Mouse (Mus musculus): ENCODE measurements around the gene CT030661.1. TPM values are rescaled to one million over a fixed set of nuclear protein-coding genes. Genes with fewer than 3 reads are reported as not detected.
"Not testable (repeated sequence)": the region's sequence is repeated elsewhere in the genome, so short reads cannot be mapped to it uniquely, and the experiment has no call there.

The CT030661.1 gene
- total and polyA plus RNA-seq, 3 experiments: 8.0 to 23.5 (median 12.7) TPM

DNA sequence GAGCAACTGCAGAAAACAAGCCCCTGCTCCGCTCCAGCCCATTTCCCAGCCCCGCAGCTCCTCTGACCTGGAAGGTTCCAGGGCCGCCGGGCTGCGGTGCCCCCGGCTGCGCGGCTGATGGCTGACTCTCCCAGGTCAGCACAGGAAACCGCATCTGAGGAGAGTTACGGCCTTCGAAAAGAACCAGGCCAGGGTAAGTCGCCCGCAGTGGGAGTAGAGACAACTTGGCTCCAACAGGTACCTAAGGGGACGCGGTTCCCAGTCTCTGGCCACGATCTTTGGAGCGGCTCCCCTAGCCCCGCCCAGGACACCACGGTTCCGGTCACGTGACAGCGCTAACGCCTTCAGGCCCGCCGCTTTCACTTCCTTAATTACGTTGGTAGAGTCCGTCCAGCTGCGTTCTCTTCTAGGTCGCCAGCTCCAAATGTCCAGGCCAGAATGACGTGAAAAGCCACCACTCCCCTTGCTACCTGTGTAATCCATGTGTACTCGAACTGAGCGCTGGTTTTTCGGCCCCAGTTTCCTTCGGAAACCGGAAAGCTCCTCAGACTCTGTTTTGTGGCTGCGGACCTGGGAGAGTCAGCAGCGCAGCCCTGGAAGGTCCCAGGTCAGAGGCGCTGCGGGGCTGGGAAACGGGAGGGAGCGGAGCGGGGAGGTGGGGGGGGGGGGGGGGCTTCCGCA lies 46.6 kb upstream of the CT030661.1 start, which contains the start of the genes Zfp944 and Zfp758:
Zfp944 (minus strand) TSS at position 300 of the 681 bp plus-strand sequence.
Zfp758 (plus strand) TSS at position 353 of the 681 bp plus-strand sequence.
- peak within 1 kb of the TSS; percentile 67 for H3K9ac ChIP-seq (ENCODE audit: insufficient read depth, low read depth)
- H3K9me3 ChIP-seq (replicated peaks; ENCODE audit: low read length); dilution Hi-C loops (cut with MboI; ENCODE audit: extremely low pct_ligation_motif_present, extremely low pct_unique_long_range_greater_than_20kb, low sequenced_read_pairs); H3K27me3 ChIP-seq (replicated peaks); H3K79me2 ChIP-seq (replicated peaks; ENCODE audit: control insufficient read depth, extremely low read depth, insufficient read depth, poor library complexity, severe bottlenecking): not testable (repeated sequence)
- TF ChIP-seq USF2 (conservative IDR thresholded peaks at IDR 0.05; ENCODE audit: low read depth, low read length): peak; percentile 49
- TF ChIP-seq POLR2A (IDR thresholded peaks at IDR 0.05; ENCODE audit: low read depth, low read length): peak; percentile 67
- peak; percentile 44; the same call in 1 of the 2 replicates for TF ChIP-seq MAX (IDR thresholded peaks at IDR 0.05; ENCODE audit: low read length)
- TF ChIP-seq TBP (conservative IDR thresholded peaks at IDR 0.05; ENCODE audit: low read depth, low read length): 0 out of 2 replicates have a peak, but pooled peaks have one; percentile 19
- peak; percentile 37; the same call in 1 of the 2 replicates for TF ChIP-seq ELF1 (IDR thresholded peaks at IDR 0.05; ENCODE audit: low read depth, low read length)
- TF ChIP-seq USF1 (IDR thresholded peaks at IDR 0.05; ENCODE audit: low read depth, low read length): peak; percentile 47
- 0 out of 2 replicates have a peak, but pooled peaks have one; percentile 36 for TF ChIP-seq UBTF (IDR thresholded peaks at IDR 0.05; ENCODE audit: low read depth, low read length)
- peak; percentile 51; the same call in 1 of the 2 replicates for TF ChIP-seq BHLHE40 (IDR thresholded peaks at IDR 0.05; ENCODE audit: low read depth, low read length)
- 0 out of 2 replicates have a peak, but pooled peaks have one; percentile 35 for TF ChIP-seq MAZ (IDR thresholded peaks at IDR 0.05; ENCODE audit: low read depth, low read length)
- peak; percentile 64; the same call in 1 of the 2 replicates for TF ChIP-seq SIN3A (IDR thresholded peaks at IDR 0.05; ENCODE audit: low read length)
- peak; percentile 50; the same call in 1 of the 2 replicates for TF ChIP-seq TCF12 (IDR thresholded peaks at IDR 0.05; ENCODE audit: low read depth, low read length)
- TF ChIP-seq IRF4 (IDR thresholded peaks at IDR 0.05; ENCODE audit: low read depth, low read length): peak; percentile 41; the same call in 1 of the 2 replicates
- peak; percentile 50 for TF ChIP-seq NELFE (IDR thresholded peaks at IDR 0.05; ENCODE audit: low read depth, low read length)
- H3K36me3 ChIP-seq (replicated peaks in 1 of 2; ENCODE audit: control insufficient read depth in 1 of 2, insufficient read depth in 1 of 2, low read length in 1 of 2): peaks cover 3 to 10% of the 10 kb centered on the region in 2 experiments
- H3K27ac ChIP-seq (ENCODE audit: insufficient read depth, low read depth): 0 out of 2 replicates have a peak within 1 kb of the TSS, but pooled peaks have one; percentile 59
- H3K4me3 ChIP-seq (replicated peaks in 1 of 3; ENCODE audit: low read depth in 2 of 3, low read length in 2 of 3, poor library complexity in 1 of 3): peak within 1 kb of the TSS; percentile 51 to 76 (median 74)
- H3K4me2 ChIP-seq (ENCODE audit: insufficient read depth, low read depth, poor library complexity, severe bottlenecking): peak within 1 kb of the TSS; percentile 95
- peaks cover 2 to 16% of the 10 kb centered on the region in 2 experiments; a peak in 2 of 4 replicates for H3K4me1 ChIP-seq (ENCODE audit: control insufficient read depth in 1 of 2, insufficient read depth in 2 of 2)
- DNase-seq (ENCODE audit: extremely low read depth): peak; percentile 45
- in situ Hi-C loops (cut with MboI; ENCODE audit: low pct_ligation_motif_present, low pct_unique_long_range_greater_than_20kb, low sequenced_read_pairs): loop anchor here (10.0 kb wide), 1 partner anchor 54 kb away; no protein-coding TSS in a partner anchor

DNA sequence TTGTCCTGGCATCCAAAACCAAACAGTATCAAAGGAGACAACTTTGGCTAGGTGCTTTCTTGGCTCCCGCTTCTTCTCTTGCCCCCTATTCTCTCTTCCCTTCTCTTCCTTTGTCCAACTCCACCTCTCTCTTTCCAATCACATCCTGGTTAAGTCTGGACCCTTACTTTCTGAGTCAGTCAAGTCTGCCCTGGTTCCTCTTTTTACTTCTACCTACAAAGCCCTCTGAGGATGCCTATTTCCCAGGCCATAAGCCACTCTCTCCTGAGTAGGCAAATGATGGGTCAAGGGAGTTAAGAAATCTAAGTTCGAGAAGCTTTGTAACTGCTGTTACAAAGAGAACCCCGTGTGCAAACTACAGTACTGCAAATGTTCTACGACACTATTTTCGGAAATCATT lies 45.9 kb upstream of the CT030661.1 start:
- Histone ChIP-seq H3K79me2 (replicated peaks; ENCODE audit: control insufficient read depth, extremely low read depth, insufficient read depth, poor library complexity, severe bottlenecking) (peaks cover 6% of the 10 kb centered on the region; the same call in 1 of the 2 replicates), H3K27ac (ENCODE audit: insufficient read depth, low read depth) (no peak overlapping the region), H3K9ac (ENCODE audit: insufficient read depth, low read depth) (peak overlapping the region; percentile 18; the same call in 1 of the 2 replicates), H3K4me2 (ENCODE audit: insufficient read depth, low read depth, poor library complexity, severe bottlenecking) (peak overlapping the region; percentile 86), H3K4me1 (ENCODE audit: control insufficient read depth in 1 of 2, insufficient read depth in 2 of 2) (peaks cover 2 to 16% of the 10 kb centered on the region in 2 experiments; a peak in 2 of 4 replicates), H3K9me3 (replicated peaks; ENCODE audit: low read length) (peaks cover 2% of the 10 kb centered on the region), H3K36me3 (replicated peaks in 1 of 2; ENCODE audit: control insufficient read depth in 1 of 2, insufficient read depth in 1 of 2, low read length in 1 of 2) (peaks cover 3 to 10% of the 10 kb centered on the region in 2 experiments), H3K4me3 (replicated peaks in 1 of 3; ENCODE audit: low read depth in 2 of 3, low read length in 2 of 3, poor library complexity in 1 of 3) (peak overlapping the region; percentile 43 to 76 (median 52)), H3K27me3 (replicated peaks) (no peaks in the 10 kb centered on the region)
- dilution Hi-C loops (cut with MboI; ENCODE audit: extremely low pct_ligation_motif_present, extremely low pct_unique_long_range_greater_than_20kb, low sequenced_read_pairs): no loop called here
- TF ChIP-seq ELF1 (IDR thresholded peaks at IDR 0.05; ENCODE audit: low read depth, low read length) (no peak), TBP (conservative IDR thresholded peaks at IDR 0.05; ENCODE audit: low read depth, low read length) (no peak), HCFC1 (IDR thresholded peaks at IDR 0.05; ENCODE audit: low read depth, low read length) (no peak), CHD1 (IDR thresholded peaks at IDR 0.05; ENCODE audit: low read depth, low read length) (no peak), PAX5 (IDR thresholded peaks at IDR 0.05; ENCODE audit: low read length) (no peak), ZKSCAN1 (IDR thresholded peaks at IDR 0.05; ENCODE audit: borderline replicate concordance, low read depth, low read length) (no peak), RCOR1 (conservative IDR thresholded peaks at IDR 0.05; ENCODE audit: low read depth, low read length) (no peak)
- in situ Hi-C loops (cut with MboI; ENCODE audit: low pct_ligation_motif_present, low pct_unique_long_range_greater_than_20kb, low sequenced_read_pairs): loop anchor here (10.0 kb wide), 1 partner anchor 54 kb away; no protein-coding TSS in a partner anchor
- DNase-seq (ENCODE audit: extremely low read depth): peak; percentile 40
